Mouse (Mus musculus) liver, embryonic 14.5 days (tissue): Measurements from ENCODE around the gene Slc43a1. TPM values are rescaled to one million over a fixed set of nuclear protein-coding genes. Genes with fewer than 3 reads are reported as not detected.

Experiments used
- ATAC-seq: fragments of 200-750 bp; cut with Nextera tagmentation; 2 replicates; pipeline ENCODE4 v1.8.0; 2017; ENCODE audit warnings: moderate number of reproducible peaks, mild to moderate bottlenecking, moderate library complexity; ENCODE audit not compliant: insufficient read depth
- DNase-seq, 3 experiments: peaks; one replicate each; pipeline ENCODE4 v3.0.0-alpha.2; 2012 to 2013; ENCODE audit warnings: low read depth in 3 of 3, low spot score in 3 of 3
- H3K27ac ChIP-seq: fragments of 300-500 bp; sonication (generic); 2 replicates; pipeline ENCODE4 v1.5.1; 2014; ENCODE audit warnings: moderate library complexity, mild to moderate bottlenecking, control low read depth, inconsistent platforms
- H3K27me3 ChIP-seq: fragments of 300-500 bp; sonication (generic); 2 replicates; pipeline ENCODE4 v1.6.1; 2014; ENCODE audit warnings: mild to moderate bottlenecking, low read length, moderate library complexity; ENCODE audit not compliant: control insufficient read depth, insufficient read depth
- H3K36me3 ChIP-seq: fragments of 300-500 bp; sonication (generic); replicated peaks from 2 replicates; pipeline ENCODE4 v1.6.1; 2014; ENCODE audit warnings: low read depth; ENCODE audit not compliant: control insufficient read depth, insufficient read depth
- H3K4me1 ChIP-seq, 2 experiments: fragments of 200-500 bp in 1 of 2; fragments of 300-500 bp in 1 of 2; sonication (generic) in 1 of 2; replicated peaks; 2 replicates each; pipeline ENCODE4 v1.6.1; 2012 to 2014; ENCODE audit warnings: antibody characterized with exemption in 1 of 2, inconsistent platforms in 1 of 2, low read length in 1 of 2; ENCODE audit not compliant: control insufficient read depth in 2 of 2, insufficient read depth in 2 of 2
- H3K4me2 ChIP-seq: fragments of 300-500 bp; sonication (generic); 2 replicates; pipeline ENCODE4 v1.6.1; 2014; ENCODE audit warnings: low read depth, mild to moderate bottlenecking, control low read depth, moderate library complexity
- H3K4me3 ChIP-seq, 2 experiments: fragments of 200-500 bp in 1 of 2; fragments of 300-500 bp in 1 of 2; sonication (generic) in 1 of 2; 2 replicates each; pipeline ENCODE4 v1.5.1; 2012 to 2014; ENCODE audit warnings: low read depth in 2 of 2, low read length in 2 of 2, mild to moderate bottlenecking in 2 of 2, control low read depth in 1 of 2, inconsistent platforms in 1 of 2, moderate library complexity in 1 of 2; ENCODE audit not compliant: insufficient read depth in 1 of 2
- H3K9ac ChIP-seq: fragments of 300-500 bp; sonication (generic); replicated peaks from 2 replicates; pipeline ENCODE4 v1.6.1; 2014; ENCODE audit warnings: mild to moderate bottlenecking, control low read depth, moderate library complexity
- H3K9me3 ChIP-seq: fragments of 300-500 bp; sonication (generic); 2 replicates; pipeline ENCODE4 v1.6.1; 2016; ENCODE audit warnings: low read length, mixed read lengths; ENCODE audit not compliant: control insufficient read depth
- CTCF ChIP-seq: IDR thresholded peaks from 2 replicates; pipeline ENCODE4 v1.5.1; 2016; ENCODE audit warnings: antibody characterized with exemption, low read depth, control low read depth
- EP300 ChIP-seq: IDR thresholded peaks from 2 replicates; pipeline ENCODE4 v1.6.1; 2016; ENCODE audit warnings: antibody characterized with exemption, low read depth
- WGBS: fragments of 180-500 bp; shearing (Covaris S2); extraction: QIAGEN DNeasy Blood & Tissue Kit; methylation state at CpG from one replicate; pipeline ENCODE4 v1.1.7; 2014; ENCODE audit not compliant: insufficient replicate concordance; 5-methylcytosine and 5-hydroxymethylcytosine counted together
- polyA plus RNA-seq, 2 experiments: library from polyadenylated mRNA; depleted of rRNA in 1 of 2; stranded (reverse) in 1 of 2; unstranded in 1 of 2; fragments of >200 nt; fragmentation: Nextera tagmentation in 1 of 2; extraction: Ambion mirVana in 1 of 2; gene quantifications; 2 replicates each; pipeline versions ENCODE4 v1.2.1 to v1.2.3; 2012 to 2014

Slc43a1 gene
- polyA plus RNA-seq, 2 experiments: 144 to 174 TPM

GRCm38 (mm10) chr2:84841905-84842304 lies 3.3 kb downstream of the Slc43a1 start:
- DNase-seq (peak; percentile 86 to 90 (median 90)), ATAC-seq (peak; percentile 91)
- Histone ChIP-seq H3K4me2 (peak overlapping the region; percentile 99), H3K4me1 (peaks cover 41 to 45% of the 10 kb centered on the region in 2 experiments), H3K9me3 (no peaks in the 10 kb centered on the region), H3K27me3 (no peaks in the 10 kb centered on the region), H3K4me3 (peak overlapping the region; percentile 88 to 97), H3K27ac (peak overlapping the region; percentile 98), H3K9ac (peak overlapping the region; percentile 86), H3K36me3 (peaks cover 61% of the 10 kb centered on the region)
- TF ChIP-seq EP300: peak; percentile 87
- no peak for TF ChIP-seq CTCF

GRCm38 (mm10) chr2:84843654-84844053 lies 5.0 kb downstream of the Slc43a1 start:
- Histone ChIP-seq H3K9ac (peak overlapping the region; percentile 86), H3K4me3 (peak overlapping the region; percentile 60 to 88), H3K4me2 (peak overlapping the region; percentile 99), H3K9me3 (no peaks in the 10 kb centered on the region), H3K27me3 (no peaks in the 10 kb centered on the region), H3K36me3 (peaks cover 79% of the 10 kb centered on the region), H3K4me1 (peaks cover 29 to 32% of the 10 kb centered on the region in 2 experiments), H3K27ac (peak overlapping the region; percentile 98)
- ATAC-seq (no peak), DNase-seq (peak in 1 of 3 experiments; percentile 58)
- 21% methylated on average over 6 of the region's 6 CpGs for WGBS
- peak; percentile 59 for TF ChIP-seq CTCF
- TF ChIP-seq EP300: no peak; the same call in 1 of the 2 replicates

DNA sequence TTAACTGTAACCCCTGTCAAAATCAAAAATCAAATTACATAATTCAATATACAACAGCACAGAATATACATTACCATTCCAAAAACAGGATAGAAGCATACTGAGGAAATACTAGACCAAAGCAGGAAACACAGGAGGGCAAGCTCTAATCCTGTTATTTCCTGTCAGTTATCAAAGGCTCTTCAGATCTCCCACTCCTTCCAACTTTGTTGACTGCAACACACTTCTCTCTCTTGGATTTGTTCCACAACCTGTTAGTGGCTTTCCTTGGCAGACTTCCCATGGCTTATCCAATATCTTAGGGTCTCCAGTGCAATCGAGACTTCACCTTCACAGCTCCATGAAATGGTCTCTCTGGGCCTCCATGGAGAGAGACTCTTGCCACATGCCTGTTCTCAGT lies 6.6 kb downstream of the Slc43a1 start:
- peaks cover 25 to 35% of the 10 kb centered on the region in 2 experiments for H3K4me1 ChIP-seq
- H3K4me2 ChIP-seq: peak overlapping the region; percentile 99
- no peaks in the 10 kb centered on the region for H3K27me3 ChIP-seq
- H3K27ac ChIP-seq: peak overlapping the region; percentile 6; the same call in 1 of the 2 replicates
- H3K36me3 ChIP-seq: peaks cover 94% of the 10 kb centered on the region
- no peak for TF ChIP-seq EP300
- H3K9ac ChIP-seq: peak overlapping the region; percentile 13; the same call in 1 of the 2 replicates
- ATAC-seq (no peak), DNase-seq (no peak)
- no peak overlapping the region; a peak in 1 of 4 replicates for H3K4me3 ChIP-seq
- H3K9me3 ChIP-seq: no peaks in the 10 kb centered on the region
- WGBS: 52% methylated on average over 1 of the region's 1 CpGs

DNA sequence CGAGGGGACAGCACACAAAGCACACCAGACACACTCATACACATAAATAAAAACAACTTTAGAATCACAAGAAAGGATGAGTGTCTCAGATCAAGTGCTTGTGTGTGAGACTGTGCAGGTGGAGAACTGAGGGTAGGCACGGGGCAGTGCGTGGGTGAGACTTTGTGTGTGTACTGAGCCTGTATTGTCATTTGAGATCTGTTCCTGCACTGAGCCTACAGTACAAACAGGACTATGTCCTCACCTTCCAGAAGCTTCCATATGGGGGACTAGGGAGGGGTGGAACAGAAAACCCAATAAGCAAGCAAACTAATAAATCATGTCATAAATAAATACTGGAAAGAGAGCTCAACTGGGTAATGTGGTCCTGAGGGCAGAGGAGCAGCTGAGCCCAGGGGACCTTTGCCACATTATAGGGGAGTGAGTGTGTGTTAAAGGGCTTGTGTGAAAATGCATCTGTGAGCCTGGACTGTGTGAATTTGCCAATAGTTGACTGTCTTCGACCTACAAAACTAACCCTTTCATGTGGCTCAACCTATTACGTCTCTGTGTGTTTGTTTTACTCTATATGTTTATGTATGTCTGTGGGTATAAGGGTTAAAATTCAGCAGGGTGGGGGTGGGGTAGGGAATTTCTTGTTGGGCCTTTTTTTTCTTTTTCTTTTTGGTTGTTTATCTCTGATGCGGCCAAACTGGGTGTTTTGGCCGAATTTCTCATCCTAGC lies 11.9 kb downstream of the Slc43a1 start:
- H3K36me3 ChIP-seq: peaks cover 100% of the 10 kb centered on the region
- H3K27ac ChIP-seq: peak overlapping the region; percentile 10
- no peaks in the 10 kb centered on the region for H3K9me3 ChIP-seq
- H3K9ac ChIP-seq: no peak overlapping the region
- 0 out of 2 replicates have a peak overlapping the region, but pooled peaks have one; percentile 13 for H3K4me2 ChIP-seq
- no peak for DNase-seq
- H3K4me1 ChIP-seq: peaks cover 0 to 13% of the 10 kb centered on the region in 2 experiments; a peak in 2 of 4 replicates
- 73% methylated on average over 7 of the region's 7 CpGs for WGBS
- no peak overlapping the region for H3K4me3 ChIP-seq
- no peaks in the 10 kb centered on the region for H3K27me3 ChIP-seq
- TF ChIP-seq CTCF (no peak), EP300 (no peak)
- peak; percentile 58 for ATAC-seq
